Mouse (Mus musculus) limb, embryonic 11.5 days (tissue): ENCODE results near the gene Kif3c. TPM values are rescaled to one million over a fixed set of nuclear protein-coding genes. Genes with fewer than 3 reads are reported as not detected.

Source experiments
- ATAC-seq: fragments of 200-750 bp; cut with Nextera tagmentation; 2 replicates; pipeline ENCODE4 v1.8.0; 2017; ENCODE audit warnings: low read depth; ENCODE audit not compliant: insufficient number of reproducible peaks, low FRiP score, low TSS enrichment
- DNase-seq: peaks from one replicate; pipeline ENCODE4 v3.0.0-alpha.2; 2015; ENCODE audit warnings: low spot score
- H3K27ac ChIP-seq: fragments of 300-500 bp; sonication (generic); replicated peaks from 2 replicates; pipeline ENCODE4 v1.5.1; 2014; ENCODE audit warnings: low read depth, mild to moderate bottlenecking, low read length
- H3K27me3 ChIP-seq: fragments of 300-500 bp; sonication (generic); 2 replicates; pipeline ENCODE4 v1.6.1; 2014; ENCODE audit warnings: mild to moderate bottlenecking, low read length, mixed read lengths; ENCODE audit not compliant: control insufficient read depth, insufficient read depth
- H3K36me3 ChIP-seq: fragments of 300-500 bp; sonication (generic); 2 replicates; pipeline ENCODE4 v1.6.1; 2014; ENCODE audit warnings: mild to moderate bottlenecking, low read length, moderate library complexity, mixed read lengths; ENCODE audit not compliant: control insufficient read depth, insufficient read depth
- H3K4me1 ChIP-seq: fragments of 300-500 bp; sonication (generic); 2 replicates; pipeline ENCODE4 v1.6.1; 2014; ENCODE audit warnings: low read length, mixed read lengths; ENCODE audit not compliant: control insufficient read depth, insufficient read depth
- H3K4me2 ChIP-seq: fragments of 300-500 bp; sonication (generic); 2 replicates; pipeline ENCODE4 v1.6.1; 2014; ENCODE audit warnings: low read depth, mild to moderate bottlenecking, moderate library complexity; ENCODE audit not compliant: severe bottlenecking
- H3K4me3 ChIP-seq: fragments of 300-500 bp; sonication (generic); 2 replicates; pipeline ENCODE4 v1.5.1; 2014; ENCODE audit warnings: low read depth, low read length
- H3K9ac ChIP-seq: fragments of 300-500 bp; sonication (generic); 2 replicates; pipeline ENCODE4 v1.6.1; 2014; ENCODE audit warnings: mild to moderate bottlenecking, low read length
- H3K9me3 ChIP-seq: fragments of 300-500 bp; sonication (generic); 2 replicates; pipeline ENCODE4 v1.6.1; 2016; ENCODE audit warnings: low read length; ENCODE audit not compliant: control insufficient read depth
- WGBS: fragments of 180-500 bp; shearing (Covaris S2); extraction: QIAGEN DNeasy Blood & Tissue Kit; methylation state at CpG from one replicate; pipeline ENCODE4 v1.1.7; 2014; 5-methylcytosine and 5-hydroxymethylcytosine counted together
- polyA plus RNA-seq: library from polyadenylated mRNA; unstranded; fragments of >200 nt; fragmentation: Nextera tagmentation; extraction: Ambion mirVana; gene quantifications from 2 replicates; pipeline ENCODE4 v1.2.1, GENCODE M21; 2014

Kif3c gene
- polyA plus RNA-seq, 1 experiment from 2014 or later = 16.5 TPM

DNA sequence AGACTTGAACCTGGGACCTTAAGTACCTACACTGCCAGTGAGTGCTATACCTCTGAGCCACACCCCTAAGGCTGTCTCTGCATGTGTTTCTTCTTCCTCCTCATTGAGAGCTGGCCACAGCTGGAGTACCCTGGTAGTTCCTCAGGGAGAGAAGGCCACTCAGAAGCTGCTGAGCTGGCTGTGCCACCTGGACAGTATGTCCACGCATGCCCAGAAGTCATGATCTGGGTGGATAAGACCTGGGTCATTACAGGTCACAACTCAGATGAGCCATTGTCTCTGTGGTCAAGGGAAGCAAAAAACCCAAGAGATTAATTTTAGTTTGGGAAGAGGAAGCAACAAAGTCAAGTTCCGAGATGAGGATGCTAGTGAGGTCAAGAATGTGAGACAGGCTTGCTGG is 20.8 kb upstream of the Kif3c start:
- no peaks in the 10 kb centered on the region for H3K4me1 ChIP-seq
- WGBS = 87% methylated on average over 2 of the region's 2 CpGs
- no peak for ATAC-seq

DNA sequence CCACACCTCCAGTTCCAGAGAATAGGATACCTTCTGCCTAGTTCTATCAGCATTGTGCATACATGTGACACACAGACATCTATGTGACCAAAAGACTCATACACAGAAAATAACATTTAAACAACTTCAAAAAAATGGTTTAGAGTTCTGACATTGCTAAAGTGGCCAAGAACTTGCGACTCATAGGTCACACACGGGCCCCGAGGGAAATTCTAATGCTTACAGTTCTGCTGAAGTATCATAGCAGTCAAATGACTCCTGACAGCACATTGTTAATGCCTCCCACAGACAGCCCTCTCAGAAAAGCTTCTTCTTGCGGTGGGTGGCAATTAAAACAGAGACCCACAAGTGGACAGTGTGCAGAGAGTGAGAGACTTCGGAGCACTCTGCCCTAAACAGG is 19.9 kb upstream of the Kif3c start:
- no peak overlapping the region for H3K4me3 ChIP-seq
- DNase-seq (no peak), ATAC-seq (no peak)
- no peaks in the 10 kb centered on the region for H3K9me3 ChIP-seq
- no peaks in the 10 kb centered on the region for H3K27me3 ChIP-seq
- H3K4me2 ChIP-seq = no peak overlapping the region
- H3K9ac ChIP-seq = no peak overlapping the region
- no peak overlapping the region for H3K27ac ChIP-seq
- no peaks in the 10 kb centered on the region for H3K4me1 ChIP-seq
- 90% methylated on average over 5 of the region's 5 CpGs for WGBS
- H3K36me3 ChIP-seq = no peaks in the 10 kb centered on the region

More for the DNA sequence above, 20.8 kb upstream of the Kif3c start:
- no peak overlapping the region for H3K9ac ChIP-seq
- no peaks in the 10 kb centered on the region for H3K9me3 ChIP-seq
- no peaks in the 10 kb centered on the region for H3K36me3 ChIP-seq
- no peak for DNase-seq
- H3K27ac ChIP-seq = no peak overlapping the region
- no peaks in the 10 kb centered on the region for H3K27me3 ChIP-seq
- no peak overlapping the region for H3K4me3 ChIP-seq
- no peak overlapping the region for H3K4me2 ChIP-seq

DNA sequence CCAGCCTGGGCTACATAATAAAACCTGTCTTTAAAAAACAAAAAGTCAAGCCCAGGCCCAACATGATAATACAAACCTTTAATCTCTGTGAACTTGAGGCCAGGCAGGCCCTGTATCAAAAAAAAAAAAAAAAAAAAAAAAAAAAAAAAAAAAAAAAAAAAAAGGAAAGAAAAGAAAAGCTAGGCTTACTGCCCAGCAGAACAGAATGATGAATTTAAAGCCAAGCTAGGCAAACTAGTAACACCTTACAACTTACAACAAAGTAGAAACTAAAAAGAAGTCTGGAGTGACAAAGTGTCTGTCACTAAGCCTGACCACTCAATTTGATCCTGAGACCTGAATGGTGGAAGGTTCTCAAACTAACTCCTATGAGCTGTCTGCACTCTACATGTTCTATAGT is 17.2 kb upstream of the Kif3c start:
- Histone ChIP-seq H3K27me3 (no peaks in the 10 kb centered on the region), H3K9me3 (no peaks in the 10 kb centered on the region), H3K4me3 (no peak overlapping the region), H3K4me1 (no peaks in the 10 kb centered on the region), H3K4me2 (no peak overlapping the region), H3K27ac (no peak overlapping the region), H3K36me3 (no peaks in the 10 kb centered on the region), H3K9ac (no peak overlapping the region)
- DNase-seq (no peak), ATAC-seq (no peak)

DNA sequence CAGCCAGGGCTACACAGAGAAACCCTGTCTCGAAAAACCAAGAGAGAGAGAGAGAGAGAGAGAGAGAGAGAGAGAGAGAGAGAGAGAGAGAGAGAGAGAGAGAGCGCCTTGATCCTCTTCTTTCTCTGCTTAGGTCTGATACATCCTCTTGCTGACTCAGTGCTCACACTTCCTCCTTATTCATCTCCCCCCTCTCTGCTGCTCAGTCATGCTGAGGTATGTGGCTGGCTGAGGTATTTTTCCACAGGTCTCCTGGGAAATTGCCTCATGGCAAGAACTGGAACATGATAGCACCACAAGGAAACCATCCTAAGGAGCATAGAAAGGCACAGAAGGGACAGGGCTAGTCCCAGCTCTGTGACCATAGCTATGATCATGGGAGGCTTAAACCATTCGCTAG is 15.5 kb upstream of the Kif3c start:
- H3K36me3 ChIP-seq = no peaks in the 10 kb centered on the region
- H3K4me1 ChIP-seq = no peaks in the 10 kb centered on the region
- ATAC-seq (no peak), DNase-seq (no peak)
- no peaks in the 10 kb centered on the region for H3K27me3 ChIP-seq
- no peak overlapping the region for H3K4me2 ChIP-seq
- H3K9me3 ChIP-seq = no peaks in the 10 kb centered on the region
- H3K9ac ChIP-seq = no peak overlapping the region
- WGBS = 89% methylated on average over 2 of the region's 3 CpGs
- H3K4me3 ChIP-seq = no peak overlapping the region
- no peak overlapping the region for H3K27ac ChIP-seq

DNA sequence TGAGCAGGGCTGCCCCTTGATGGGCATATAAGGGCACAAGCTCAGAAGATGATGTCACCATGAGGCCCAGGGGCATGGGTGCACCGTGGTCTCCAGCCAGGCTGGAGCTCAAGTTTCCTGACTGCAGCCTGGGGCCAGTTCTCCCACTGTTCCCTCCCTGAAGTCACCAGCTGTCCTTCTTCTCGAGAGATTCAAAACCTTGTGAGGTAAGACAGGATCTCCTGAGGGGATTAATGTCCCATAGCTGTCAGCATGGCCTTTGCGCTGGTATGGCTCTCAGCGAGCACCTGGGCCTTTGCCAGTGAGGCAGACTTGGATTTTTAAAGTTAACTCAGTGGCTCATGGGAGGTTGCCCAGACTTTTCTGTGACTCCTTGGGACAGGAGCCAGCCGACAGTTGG is 14.8 kb upstream of the Kif3c start:
- H3K4me3 ChIP-seq = no peak overlapping the region
- 79% methylated on average over 5 of the region's 5 CpGs for WGBS
- ATAC-seq = no peak

DNA sequence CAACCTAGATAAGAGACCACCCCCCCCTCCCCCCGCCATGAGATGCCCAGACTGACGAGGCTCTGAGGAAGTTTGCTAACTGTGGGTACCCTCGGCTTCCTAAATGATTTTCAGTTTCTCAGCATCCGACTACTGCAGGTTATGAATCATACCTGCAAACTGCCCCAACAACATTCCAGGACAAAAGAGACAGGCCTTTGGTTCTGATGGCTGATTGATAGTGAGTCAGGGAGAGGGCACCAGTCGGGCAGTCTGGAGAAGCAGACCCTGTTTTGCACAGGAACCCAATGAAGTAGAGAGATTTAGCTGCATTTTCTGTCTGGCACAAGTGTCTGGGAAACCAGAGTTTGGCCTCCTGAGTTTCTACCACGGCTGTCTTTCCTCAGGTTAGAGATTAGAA is 12.7 kb upstream of the Kif3c start:
- H3K27ac ChIP-seq = no peak overlapping the region
- H3K9ac ChIP-seq = no peak overlapping the region
- no peaks in the 10 kb centered on the region for H3K9me3 ChIP-seq
- DNase-seq (no peak), ATAC-seq (no peak)
- H3K4me3 ChIP-seq = no peak overlapping the region
- no peaks in the 10 kb centered on the region for H3K36me3 ChIP-seq
- no peak overlapping the region for H3K4me2 ChIP-seq
- no peaks in the 10 kb centered on the region for H3K27me3 ChIP-seq
- 77% methylated on average over 6 of the region's 6 CpGs for WGBS
- H3K4me1 ChIP-seq = no peaks in the 10 kb centered on the region

More for the DNA sequence above, 14.8 kb upstream of the Kif3c start:
- Histone ChIP-seq H3K4me2 (no peak overlapping the region), H3K27ac (no peak overlapping the region), H3K4me1 (no peaks in the 10 kb centered on the region), H3K27me3 (no peaks in the 10 kb centered on the region), H3K36me3 (no peaks in the 10 kb centered on the region), H3K9ac (no peak overlapping the region), H3K9me3 (no peaks in the 10 kb centered on the region)
- DNase-seq = no peak

DNA sequence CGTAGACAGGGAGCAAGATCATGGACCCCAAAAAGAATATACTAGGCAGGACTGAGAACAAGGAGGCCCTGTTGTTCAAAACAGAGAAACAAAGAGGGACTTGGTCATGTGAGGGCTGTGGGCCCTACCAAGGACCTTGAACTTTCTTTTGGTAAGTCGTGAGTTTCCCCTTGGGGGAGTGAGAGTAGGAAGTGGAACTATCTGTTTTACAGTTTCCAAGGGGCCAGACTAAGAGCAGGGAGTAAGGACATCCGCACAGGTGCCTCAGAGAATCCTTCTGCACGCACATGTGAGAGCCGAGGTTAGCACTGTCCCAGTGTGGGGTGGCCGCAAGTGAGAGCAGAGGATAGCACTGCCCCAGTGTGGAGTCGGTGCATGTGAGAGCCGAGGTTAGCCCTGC is 9.9 kb upstream of the Kif3c start:
- no peak overlapping the region for H3K4me3 ChIP-seq
- no peak overlapping the region for H3K4me2 ChIP-seq
- ATAC-seq = no peak
- H3K27ac ChIP-seq = no peak overlapping the region
- H3K9ac ChIP-seq = no peak overlapping the region
- no peaks in the 10 kb centered on the region for H3K4me1 ChIP-seq
- no peak for DNase-seq
- no peaks in the 10 kb centered on the region for H3K27me3 ChIP-seq
- 89% methylated on average over 8 of the region's 8 CpGs for WGBS
- no peaks in the 10 kb centered on the region for H3K36me3 ChIP-seq
- H3K9me3 ChIP-seq = no peaks in the 10 kb centered on the region

DNA sequence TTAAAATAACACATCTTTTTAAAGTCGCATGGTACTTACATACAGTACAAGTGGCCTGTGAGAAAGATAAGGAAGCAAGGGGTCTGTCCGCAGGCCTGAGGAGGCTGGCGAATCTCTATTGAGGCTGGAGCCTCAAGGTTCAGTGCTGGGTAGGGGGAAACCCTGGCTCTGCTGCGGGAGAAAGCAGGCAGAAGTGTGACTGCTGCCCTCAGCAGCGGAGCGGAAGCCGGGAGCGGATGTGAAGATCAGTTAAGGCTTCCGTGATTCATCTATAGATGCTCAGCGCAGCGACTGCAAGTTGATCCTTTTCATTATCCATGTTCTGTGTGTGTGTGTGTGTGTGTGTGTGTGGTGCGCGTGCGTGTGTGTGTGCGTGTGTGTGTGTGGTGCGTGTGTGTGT is 8.1 kb upstream of the Kif3c start:
- no peaks in the 10 kb centered on the region for H3K36me3 ChIP-seq
- no peak overlapping the region for H3K27ac ChIP-seq
- ATAC-seq = no peak
- no peaks in the 10 kb centered on the region for H3K9me3 ChIP-seq
- no peak overlapping the region for H3K4me3 ChIP-seq
- H3K4me1 ChIP-seq = no peaks in the 10 kb centered on the region
- WGBS = 60% methylated on average over 16 of the region's 16 CpGs
- H3K27me3 ChIP-seq = no peaks in the 10 kb centered on the region
- DNase-seq = no peak
- no peak overlapping the region for H3K4me2 ChIP-seq
- no peak overlapping the region for H3K9ac ChIP-seq

DNA sequence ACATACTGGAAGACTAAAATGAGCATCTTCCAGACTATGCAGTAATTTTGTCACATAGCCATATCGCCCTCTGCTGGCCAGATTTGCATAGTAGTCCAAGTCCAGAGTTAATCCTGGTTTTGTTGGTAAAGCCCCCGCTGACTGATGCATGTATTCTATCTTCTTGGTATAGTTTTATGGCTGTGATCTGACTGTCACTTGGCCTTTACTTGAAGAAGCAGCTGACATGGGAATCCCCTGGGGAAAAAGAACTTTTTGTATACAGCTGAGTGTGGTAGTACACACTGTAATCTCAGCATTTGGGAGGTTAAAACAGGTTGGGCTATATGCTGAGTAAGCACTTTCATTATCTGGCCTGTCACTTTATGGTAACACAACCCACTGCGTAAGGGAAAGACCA is 5.6 kb upstream of the Kif3c start:
- 36% methylated on average over 3 of the region's 3 CpGs for WGBS
- Histone ChIP-seq H3K4me3 (no peak overlapping the region), H3K4me1 (no peaks in the 10 kb centered on the region), H3K27ac (no peak overlapping the region), H3K36me3 (no peaks in the 10 kb centered on the region), H3K9me3 (no peaks in the 10 kb centered on the region), H3K27me3 (no peaks in the 10 kb centered on the region), H3K4me2 (no peak overlapping the region), H3K9ac (no peak overlapping the region)
- DNase-seq = peak; percentile 81
- ATAC-seq = no peak
